Mouse (Mus musculus): ENCODE data around the gene Rnf135.
"Not testable (repeated sequence)": the region's sequence is repeated elsewhere in the genome, so short reads cannot be mapped to it uniquely, and the experiment has no call there.

Rnf135 gene

DNA sequence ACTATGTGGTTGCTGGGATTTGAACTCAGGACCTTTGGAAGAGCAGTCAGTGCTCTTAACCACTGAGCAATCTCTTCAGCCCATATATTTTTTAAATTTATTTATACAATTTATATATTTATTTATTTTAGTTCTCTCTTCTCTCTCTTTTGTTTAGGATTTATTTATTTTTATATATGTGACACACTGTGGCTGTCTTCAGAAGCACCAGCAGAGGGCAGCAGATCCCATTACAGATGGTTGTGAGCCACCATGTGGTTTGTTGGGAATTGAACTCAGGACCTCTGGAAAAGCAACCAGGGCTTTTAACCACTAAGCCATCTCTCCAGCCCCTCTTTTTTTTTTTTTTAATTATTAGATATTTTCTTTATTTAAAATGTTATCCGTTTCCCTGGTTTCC lies 16.7 kb downstream of the Rnf135 start:
- no peak for DNase-seq (ENCODE audit: low read depth, low spot score)

DNA sequence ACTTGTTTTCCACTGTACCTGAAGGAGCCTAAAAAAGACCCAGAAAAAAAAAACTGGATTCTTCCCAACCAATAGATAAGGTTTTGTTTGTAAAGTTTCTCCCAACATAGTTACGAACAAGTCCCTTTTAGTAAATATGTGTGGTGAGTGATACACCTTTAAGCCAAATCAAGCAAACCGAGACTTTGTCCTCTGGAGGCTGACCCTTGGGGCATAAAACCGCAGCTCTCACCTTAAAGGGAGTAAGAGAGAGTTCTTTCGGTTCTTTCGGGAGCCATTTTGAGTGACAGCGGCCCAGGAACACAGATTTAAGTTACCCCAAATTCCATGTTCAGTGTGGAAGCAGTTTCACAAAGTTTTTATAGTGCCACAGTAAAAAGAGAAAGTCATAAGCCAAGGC lies 18.6 kb downstream of the Rnf135 start:
- no peak for DNase-seq (ENCODE audit: low read depth, low spot score)

- no peak for DNase-seq (ENCODE audit: low read depth, low spot score)
These were observed 20.4 kb downstream of the Rnf135 start for GRCm38 (mm10) chr11:80204037-80204436.

- no peak for DNase-seq (ENCODE audit: low read depth, low spot score)
These were observed 21.3 kb downstream of the Rnf135 start for GRCm38 (mm10) chr11:80204941-80205340.

DNA sequence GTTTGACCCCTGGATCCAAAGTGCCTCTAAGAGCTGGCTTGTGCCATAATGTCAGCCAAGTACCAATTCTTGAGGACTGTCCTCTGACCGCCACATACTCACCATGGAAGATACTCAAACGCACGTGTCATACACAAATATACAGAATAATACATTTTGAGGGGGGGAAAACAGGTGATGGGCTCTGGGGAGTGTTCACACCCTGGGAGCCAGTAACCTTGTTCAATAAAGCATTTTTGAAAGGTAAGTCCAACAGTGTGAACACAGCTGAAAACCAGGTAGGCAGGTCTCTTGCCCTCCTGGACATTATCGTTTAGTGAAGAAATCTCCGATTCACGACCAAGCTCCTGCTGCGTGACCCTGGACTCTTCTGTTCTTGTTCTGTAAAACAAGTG lies 24.8 kb downstream of the Rnf135 start:
- no peak for DNase-seq (ENCODE audit: low read depth, low spot score)

DNA sequence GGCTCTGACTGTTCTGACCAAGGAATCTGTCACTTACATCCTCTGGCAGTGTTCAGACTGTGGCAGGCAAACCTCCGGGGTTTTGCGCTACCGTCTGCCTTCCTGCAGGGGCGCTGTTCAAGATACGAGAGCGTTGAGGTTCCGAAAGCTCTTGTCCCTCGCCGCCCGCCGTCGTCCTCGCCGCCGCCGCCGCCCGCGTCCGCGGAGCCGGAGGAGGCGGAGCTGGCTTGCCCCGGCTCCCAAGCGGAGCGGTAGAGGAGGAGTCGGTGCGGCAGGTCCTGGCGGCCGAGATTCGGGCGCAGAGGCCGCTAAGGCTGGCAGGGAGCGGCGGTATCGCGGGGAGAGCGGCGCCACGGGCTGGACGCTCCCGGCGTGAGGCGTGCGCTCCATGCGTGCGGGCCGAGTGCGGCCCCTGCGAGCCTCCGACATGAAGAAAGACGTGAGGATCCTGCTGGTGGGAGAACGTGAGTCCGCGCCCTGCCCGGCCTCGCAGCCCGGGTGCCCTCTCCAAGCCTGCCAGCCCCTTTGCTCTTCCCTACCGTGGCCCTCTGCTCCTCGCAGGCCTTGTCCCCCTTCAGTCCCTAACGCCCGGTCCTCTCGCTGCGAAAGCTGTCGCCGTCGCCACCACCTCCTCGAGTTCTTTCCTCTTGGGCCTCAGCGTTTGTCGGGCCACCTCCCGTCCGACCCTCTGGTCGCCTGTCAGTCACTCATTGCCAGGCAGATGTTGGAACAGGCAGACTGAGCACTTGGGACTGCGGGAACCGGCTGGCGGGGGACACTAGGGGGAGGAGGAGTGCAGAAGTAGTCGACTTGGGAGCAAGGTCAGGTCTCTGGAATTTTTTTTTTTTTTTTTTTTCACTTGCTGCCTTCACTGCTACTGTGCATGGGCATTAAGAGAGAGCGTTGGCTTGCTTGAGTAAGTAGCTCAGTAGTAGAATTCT lies 25.5 kb downstream of the Rnf135 start, which contains the start of gene Rhot1:
Rhot1 (plus strand) TSS at position 160 of the 941 bp plus-strand sequence.
- peak; percentile 95 for DNase-seq (ENCODE audit: low read depth, low spot score)

DNA sequence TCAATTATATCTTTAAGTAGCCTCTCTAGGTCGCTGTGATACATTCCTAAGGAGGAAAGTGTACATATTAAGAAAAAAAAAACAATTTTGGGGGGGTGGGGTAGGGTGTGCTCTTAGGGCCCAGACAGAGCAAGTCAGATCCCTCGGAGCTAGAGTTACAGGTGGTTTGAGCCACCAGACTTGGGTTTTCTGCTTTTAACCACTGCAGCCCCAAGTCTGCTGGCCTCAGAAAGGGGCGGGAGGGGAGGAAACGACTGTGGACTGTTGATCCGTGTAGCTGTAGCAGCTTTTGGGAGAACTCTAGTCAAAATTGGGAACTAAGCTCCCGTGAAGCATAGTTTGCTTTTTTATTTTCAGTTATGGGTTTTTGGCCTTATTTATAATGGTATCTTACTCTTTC lies 26.7 kb downstream of the Rnf135 start:
- no peak for DNase-seq (ENCODE audit: low read depth, low spot score)

- no peak for DNase-seq (ENCODE audit: low read depth, low spot score)
These were observed 28.6 kb downstream of the Rnf135 start for GRCm38 (mm10) chr11:80212282-80212681.

DNA sequence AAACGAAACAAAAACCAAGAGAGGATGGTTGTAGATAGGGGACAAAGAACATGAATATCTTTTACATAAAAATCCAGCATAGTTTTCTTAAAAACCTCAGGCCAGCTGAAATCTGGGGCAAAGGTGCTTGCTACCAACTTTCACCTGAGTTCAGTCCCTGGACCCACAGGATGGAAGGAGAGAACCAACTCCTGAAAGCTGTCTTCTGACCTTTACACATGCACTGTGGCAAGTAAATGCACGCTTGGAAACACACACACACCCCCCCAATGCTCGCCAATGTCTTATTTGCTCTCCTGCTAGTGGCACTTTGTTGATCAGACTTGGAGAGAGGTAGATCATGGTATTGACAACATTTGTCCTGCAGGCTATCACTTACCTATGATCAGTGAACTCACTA lies 31.6 kb downstream of the Rnf135 start:
- DNase-seq (ENCODE audit: low read depth, low spot score): no peak

DNA sequence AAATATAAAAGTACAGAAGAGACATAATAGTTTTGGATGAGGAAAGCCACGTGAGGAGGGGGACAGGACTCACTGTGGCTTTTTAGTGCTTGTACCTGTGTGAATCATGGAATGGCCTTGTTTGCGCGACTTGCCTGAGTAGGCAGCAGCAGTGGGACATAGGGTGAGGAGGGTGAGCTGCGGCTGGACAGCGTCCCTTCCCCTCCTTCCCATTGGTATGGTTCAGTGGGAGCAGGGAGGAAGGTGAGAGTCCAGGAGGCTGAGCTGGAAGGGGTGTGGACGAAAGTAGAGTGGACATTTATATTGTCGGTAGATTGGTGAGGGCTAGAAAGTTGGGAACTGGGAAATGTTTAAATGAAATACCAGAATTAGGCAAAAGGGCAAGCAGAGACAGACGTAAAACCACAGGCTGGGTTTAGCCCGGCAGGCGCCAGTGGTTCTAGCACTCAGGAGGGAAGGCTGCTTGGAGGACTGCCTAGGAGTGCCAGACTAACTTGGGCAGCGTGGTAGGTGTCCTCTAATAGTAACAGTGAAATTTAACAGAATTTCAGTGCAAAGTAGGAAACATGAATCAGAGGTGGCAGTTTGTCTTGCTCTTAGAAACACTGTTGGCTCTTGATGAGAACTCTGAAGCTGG lies 35.1 kb downstream of the Rnf135 start:
- DNase-seq (ENCODE audit: low read depth, low spot score): no peak

- DNase-seq (ENCODE audit: low read depth, low spot score): not testable (repeated sequence)
These were observed 46.4 kb downstream of the Rnf135 start for GRCm38 (mm10) chr11:80230066-80230465.

- no peak for DNase-seq (ENCODE audit: low read depth, low spot score)
These were observed 53.6 kb downstream of the Rnf135 start for GRCm38 (mm10) chr11:80237278-80237677.

GRCm38 (mm10) chr11:80238306-80238705 lies 54.7 kb downstream of the Rnf135 start:
- no peak for DNase-seq (ENCODE audit: low read depth, low spot score)

GRCm38 (mm10) chr11:80247026-80247425 lies 63.4 kb downstream of the Rnf135 start:
- DNase-seq (ENCODE audit: low read depth, low spot score): no peak

DNA sequence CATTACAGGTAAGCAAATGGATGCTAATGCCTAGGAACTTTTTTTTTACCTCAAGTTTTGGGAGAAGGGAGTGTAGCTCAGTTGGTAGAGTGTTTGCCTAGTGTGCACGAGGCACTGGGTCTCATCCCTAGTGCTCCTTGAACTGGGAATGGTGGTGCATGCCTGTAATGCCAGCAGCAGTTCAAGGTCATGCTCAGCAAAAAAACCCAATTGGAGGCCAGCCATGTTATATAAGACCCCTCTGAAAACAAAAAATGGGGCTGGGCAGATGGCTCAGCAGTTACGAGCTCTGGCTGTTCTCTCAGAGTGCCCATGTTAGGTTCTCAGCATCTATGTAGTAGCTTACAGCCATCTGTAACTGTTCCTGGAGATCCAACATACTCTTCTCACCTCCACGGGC lies 64.9 kb downstream of the Rnf135 start:
- no peak for DNase-seq (ENCODE audit: low read depth, low spot score)
